Mouse (Mus musculus) forebrain, embryonic 12.5 days (tissue): ENCODE measurements around the gene 4833439L19Rik. TPM values are rescaled to one million over a fixed set of nuclear protein-coding genes. Genes with fewer than 3 reads are reported as not detected.
"Not testable (repeated sequence)": the region's sequence is repeated elsewhere in the genome, so short reads cannot be mapped to it uniquely, and the experiment has no call there.

Experiments
- ATAC-seq: fragments of 200-750 bp; cut with Nextera tagmentation; 2 replicates; pipeline ENCODE4 v1.8.0; 2017; ENCODE audit warnings: moderate TSS enrichment; ENCODE audit not compliant: low FRiP score
- H3K27ac ChIP-seq: fragments of 300-500 bp; sonication (generic); 2 replicates; pipeline ENCODE4 v1.5.1; 2016; ENCODE audit warnings: mild to moderate bottlenecking
- H3K27me3 ChIP-seq: fragments of 300-500 bp; sonication (generic); 2 replicates; pipeline ENCODE4 v1.6.1; 2016; ENCODE audit warnings: mild to moderate bottlenecking
- H3K36me3 ChIP-seq: fragments of 300-500 bp; sonication (generic); replicated peaks from 2 replicates; pipeline ENCODE4 v1.6.1; 2016; ENCODE audit warnings: mild to moderate bottlenecking
- H3K4me1 ChIP-seq: fragments of 300-500 bp; sonication (generic); 2 replicates; pipeline ENCODE4 v1.6.1; 2016
- H3K4me2 ChIP-seq: fragments of 300-500 bp; sonication (generic); 2 replicates; pipeline ENCODE4 v1.6.1; 2016; ENCODE audit warnings: mild to moderate bottlenecking, moderate library complexity
- H3K4me3 ChIP-seq: fragments of 300-500 bp; sonication (generic); replicated peaks from 2 replicates; pipeline ENCODE4 v1.5.1; 2016; ENCODE audit warnings: mild to moderate bottlenecking
- H3K9ac ChIP-seq: fragments of 300-500 bp; sonication (generic); 2 replicates; pipeline ENCODE4 v1.6.1; 2016; ENCODE audit warnings: mild to moderate bottlenecking
- H3K9me3 ChIP-seq: fragments of 300-500 bp; sonication (generic); 2 replicates; pipeline ENCODE4 v1.6.1; 2016
- WGBS: fragments of 180-500 bp; shearing (Covaris S2); methylation state at CpG from one replicate; pipeline ENCODE4 v1.1.7; 2016; 5-methylcytosine and 5-hydroxymethylcytosine counted together
- polyA plus RNA-seq: library from polyadenylated mRNA; unstranded; fragments of >200 nt; fragmentation: Nextera tagmentation; extraction: Ambion mirVana; gene quantifications from 2 replicates; pipeline ENCODE4 v1.2.1, GENCODE M21; 2016

The 4833439L19Rik gene
- polyA plus RNA-seq: 243 and 259 TPM in 2 replicates

DNA sequence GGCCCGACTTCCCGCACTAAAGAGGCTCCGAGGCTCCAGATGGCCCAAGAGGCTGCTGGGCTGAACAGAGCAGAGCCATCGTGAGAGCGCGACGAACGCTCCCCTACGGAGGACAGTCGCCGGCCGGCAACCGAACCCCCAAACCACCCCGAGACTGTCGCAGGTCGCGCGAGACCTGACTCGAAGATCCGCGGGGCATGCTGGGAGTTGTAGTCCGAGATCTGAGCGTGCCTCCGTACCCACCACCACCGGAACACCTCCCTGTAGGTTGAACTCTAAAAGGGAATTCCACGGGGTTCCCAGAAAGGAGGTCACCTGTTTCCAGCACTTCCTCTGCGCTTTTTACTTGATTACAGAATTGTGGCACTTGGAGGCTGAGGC, at the start of gene 4833439L19Rik:
TSS of gene 4833439L19Rik (minus strand) at position 235 of the 381 bp plus-strand sequence.
- H3K4me1 ChIP-seq: peaks cover 19% of the 10 kb centered on the region
- peak within 1 kb of the TSS; percentile 97 for H3K4me3 ChIP-seq
- no peaks in the 10 kb centered on the region for H3K9me3 ChIP-seq
- H3K4me2 ChIP-seq: peak within 1 kb of the TSS; percentile 87
- H3K27ac ChIP-seq: peak within 1 kb of the TSS; percentile 84
- under 1% methylated on average over 27 of the region's 27 CpGs for WGBS
- ATAC-seq: peak; percentile 98
- no peaks in the 10 kb centered on the region for H3K27me3 ChIP-seq
- H3K9ac ChIP-seq: peak within 1 kb of the TSS; percentile 98
- peaks cover 29% of the 10 kb centered on the region for H3K36me3 ChIP-seq

DNA sequence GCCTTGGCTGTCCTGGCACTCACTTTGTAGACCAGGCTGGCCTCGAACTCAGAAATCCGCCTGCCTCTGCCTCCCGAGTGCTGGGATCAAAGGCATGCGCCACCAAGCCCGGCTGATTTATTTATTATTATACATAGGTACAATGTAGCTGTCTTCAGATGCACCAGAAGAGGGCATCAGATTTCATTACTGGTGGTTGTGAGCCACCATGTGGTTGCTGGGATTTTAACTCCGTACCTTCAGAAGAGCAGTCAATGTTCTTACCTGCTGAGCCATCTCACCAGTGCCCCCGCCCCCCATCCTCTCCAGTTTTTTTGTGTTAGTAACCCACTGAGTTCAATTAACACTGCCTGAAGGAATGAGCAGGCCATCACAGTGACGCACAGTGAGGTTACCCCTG, 47.9 kb upstream of the 4833439L19Rik start:
- WGBS: 80% methylated on average over 8 of the region's 8 CpGs
- Histone ChIP-seq H3K4me1 (peaks cover 22% of the 10 kb centered on the region), H3K27me3 (peaks cover 35% of the 10 kb centered on the region)
- H3K36me3 ChIP-seq, H3K4me3 ChIP-seq, H3K27ac ChIP-seq, H3K9ac ChIP-seq, ATAC-seq, H3K4me2 ChIP-seq, H3K9me3 ChIP-seq: not testable (repeated sequence)

DNA sequence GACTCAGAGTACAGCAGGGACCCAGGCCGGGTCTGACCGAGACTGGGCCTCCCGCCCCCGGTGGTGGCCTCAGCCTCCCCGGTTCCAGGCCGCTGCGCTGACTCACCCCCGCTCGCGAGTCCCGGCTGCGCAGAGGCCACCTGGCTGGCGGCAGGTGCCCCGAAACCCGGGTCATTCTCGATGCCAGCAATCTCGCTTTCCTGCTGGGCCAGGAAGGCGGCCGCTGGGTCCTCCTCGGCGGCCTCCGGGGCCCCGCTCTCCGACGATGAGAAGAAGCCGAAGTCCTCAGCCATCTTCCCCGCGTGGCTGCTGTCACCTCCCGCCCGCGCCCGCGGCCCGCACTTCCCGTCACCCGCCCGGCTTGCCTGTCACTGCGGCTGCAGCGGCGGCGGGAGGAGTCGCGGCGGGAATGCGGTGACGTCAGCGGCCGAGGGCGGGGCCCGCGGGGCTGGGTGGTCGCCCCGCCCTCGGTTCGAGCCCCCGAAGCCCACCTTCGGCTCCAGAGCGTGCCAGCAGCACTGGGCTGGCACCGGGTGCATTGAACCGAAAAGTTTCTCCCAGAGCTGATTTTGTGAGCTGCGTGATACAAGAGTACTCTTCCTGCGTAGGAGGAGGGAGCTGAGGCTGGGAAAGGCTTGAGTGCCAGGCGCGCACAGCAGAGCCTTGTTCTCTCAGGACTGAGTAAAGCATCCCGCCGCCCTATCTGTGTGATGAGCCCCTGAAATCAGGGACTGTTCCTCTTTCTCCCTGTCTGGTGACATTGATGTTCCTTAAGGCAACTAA, 45.9 kb upstream of the 4833439L19Rik start, which contains the start of gene Cltb:
TSS of gene Cltb (minus strand) at position 373 of the 783 bp plus-strand sequence.
- H3K27ac ChIP-seq: peak within 1 kb of the TSS; percentile 53; the same call in 1 of the 2 replicates
- under 1% methylated on average over 62 of the region's 66 CpGs for WGBS

DNA sequence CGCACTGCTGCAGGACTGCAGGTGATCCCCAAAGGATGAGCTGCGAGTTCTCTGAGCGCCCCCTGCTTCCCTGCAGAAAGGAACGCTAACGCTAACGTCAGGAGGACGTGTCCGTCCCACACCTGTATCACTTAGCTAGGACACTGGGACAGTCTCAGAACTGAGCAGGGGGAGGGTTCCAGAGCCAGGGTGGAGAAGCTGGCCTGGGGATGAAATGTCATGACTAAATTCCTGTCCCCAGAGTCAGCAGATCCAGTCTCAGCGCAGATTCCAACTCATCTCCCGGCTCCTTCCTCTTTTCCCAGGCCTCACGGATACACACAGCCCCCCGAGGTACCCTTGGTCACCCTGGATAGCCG, 45.4 kb upstream of the 4833439L19Rik start:
- WGBS: 7% methylated on average over 13 of the region's 13 CpGs
- Histone ChIP-seq H3K27ac (peak overlapping the region; percentile 53; the same call in 1 of the 2 replicates), H3K27me3 (peaks cover 57% of the 10 kb centered on the region), H3K9me3 (no peaks in the 10 kb centered on the region), H3K4me3 (peak overlapping the region; percentile 63), H3K4me1 (peaks cover 22% of the 10 kb centered on the region), H3K36me3 (no peaks in the 10 kb centered on the region), H3K9ac (peak overlapping the region; percentile 64), H3K4me2 (peak overlapping the region; percentile 87)
- ATAC-seq: peak; percentile 45; the same call in 1 of the 2 replicates

More for the DNA sequence above, 45.9 kb upstream of the 4833439L19Rik start, which contains the start of gene Cltb:
- H3K4me3 ChIP-seq: peak within 1 kb of the TSS; percentile 63
- peaks cover 22% of the 10 kb centered on the region for H3K4me1 ChIP-seq
- H3K9me3 ChIP-seq: no peaks in the 10 kb centered on the region
- no peaks in the 10 kb centered on the region for H3K36me3 ChIP-seq
- peak within 1 kb of the TSS; percentile 64 for H3K9ac ChIP-seq
- peaks cover 52% of the 10 kb centered on the region for H3K27me3 ChIP-seq
- ATAC-seq: peak; percentile 79
- H3K4me2 ChIP-seq: peak within 1 kb of the TSS; percentile 87

DNA sequence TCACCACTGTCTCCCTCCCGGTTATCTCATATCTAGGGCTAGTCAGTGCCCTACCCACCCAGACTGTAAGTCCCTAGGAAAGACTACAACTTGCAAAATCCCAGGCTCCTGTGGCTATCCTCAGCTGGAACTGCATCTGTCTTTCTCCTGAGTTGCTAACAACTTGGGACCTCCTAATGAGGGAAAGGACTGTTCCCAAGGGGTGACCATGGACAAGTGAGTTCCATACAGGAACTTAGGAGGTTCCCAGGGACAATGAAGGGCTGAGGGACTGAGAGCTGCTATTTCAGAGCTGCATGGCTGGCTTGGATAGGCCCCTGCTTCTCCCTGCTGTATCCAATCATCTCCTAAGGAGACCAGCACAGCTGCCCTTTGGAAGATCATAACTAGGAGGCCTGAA, 44.1 kb upstream of the 4833439L19Rik start:
- Histone ChIP-seq H3K27me3 (peaks cover 64% of the 10 kb centered on the region), H3K36me3 (no peaks in the 10 kb centered on the region), H3K4me3 (no peak overlapping the region), H3K4me1 (peaks cover 24% of the 10 kb centered on the region), H3K27ac (no peak overlapping the region), H3K4me2 (no peak overlapping the region), H3K9ac (no peak overlapping the region), H3K9me3 (no peaks in the 10 kb centered on the region)
- no peak for ATAC-seq
- 14% methylated on average over 1 of the region's 1 CpGs for WGBS

DNA sequence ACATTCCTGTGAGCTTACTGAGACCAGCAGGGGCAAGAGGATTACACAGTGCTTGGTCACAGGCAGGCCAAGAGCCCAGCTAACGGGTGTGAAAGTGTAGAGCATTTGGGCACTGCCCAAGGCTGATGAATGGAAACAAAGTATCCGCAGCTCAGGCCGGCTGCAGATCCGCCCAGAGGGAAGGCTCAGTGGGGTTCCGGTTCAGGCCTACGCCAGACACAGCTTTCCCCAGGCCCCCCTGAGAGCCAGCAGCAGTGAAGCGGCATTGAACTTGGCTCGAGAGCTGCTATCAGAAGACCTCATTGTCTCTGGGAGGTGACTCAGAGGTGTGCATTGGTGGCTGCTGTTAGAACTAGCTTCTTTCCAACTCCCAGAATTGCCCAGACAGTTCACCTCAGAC, 43.4 kb upstream of the 4833439L19Rik start:
- 8% methylated on average over 8 of the region's 8 CpGs for WGBS
- ATAC-seq: no peak
- no peak overlapping the region for H3K9ac ChIP-seq
- no peak overlapping the region for H3K27ac ChIP-seq
- H3K4me1 ChIP-seq: peaks cover 29% of the 10 kb centered on the region
- no peaks in the 10 kb centered on the region for H3K36me3 ChIP-seq
- H3K27me3 ChIP-seq: peaks cover 64% of the 10 kb centered on the region
- H3K4me2 ChIP-seq: peak overlapping the region; percentile 21; the same call in 1 of the 2 replicates
- H3K9me3 ChIP-seq: no peaks in the 10 kb centered on the region
- H3K4me3 ChIP-seq: no peak overlapping the region

DNA sequence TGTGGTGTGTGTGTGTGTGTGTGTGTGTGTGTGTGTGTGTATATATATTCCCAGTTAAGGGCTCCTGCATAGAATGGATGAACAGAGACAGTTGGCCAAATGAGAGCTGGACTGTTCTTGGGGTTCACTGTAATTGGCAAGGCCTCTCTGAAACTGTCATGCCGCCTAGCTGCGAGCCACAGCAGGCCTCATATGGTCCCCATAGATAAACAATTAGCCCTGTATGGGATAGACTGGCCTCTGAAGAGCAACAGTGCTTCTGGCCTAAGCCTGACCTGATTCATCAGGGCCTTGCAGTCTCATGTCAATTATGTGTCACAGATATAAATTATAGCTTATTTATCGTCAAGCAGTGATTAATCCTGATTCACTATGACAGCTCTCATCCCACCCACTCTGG, 42.8 kb upstream of the 4833439L19Rik start:
- Histone ChIP-seq H3K9me3 (no peaks in the 10 kb centered on the region), H3K4me2 (no peak overlapping the region), H3K27me3 (peaks cover 68% of the 10 kb centered on the region), H3K36me3 (no peaks in the 10 kb centered on the region), H3K4me1 (peaks cover 34% of the 10 kb centered on the region), H3K27ac (no peak overlapping the region), H3K4me3 (no peak overlapping the region), H3K9ac (no peak overlapping the region)
- no peak for ATAC-seq
- 77% methylated on average over 3 of the region's 3 CpGs for WGBS

DNA sequence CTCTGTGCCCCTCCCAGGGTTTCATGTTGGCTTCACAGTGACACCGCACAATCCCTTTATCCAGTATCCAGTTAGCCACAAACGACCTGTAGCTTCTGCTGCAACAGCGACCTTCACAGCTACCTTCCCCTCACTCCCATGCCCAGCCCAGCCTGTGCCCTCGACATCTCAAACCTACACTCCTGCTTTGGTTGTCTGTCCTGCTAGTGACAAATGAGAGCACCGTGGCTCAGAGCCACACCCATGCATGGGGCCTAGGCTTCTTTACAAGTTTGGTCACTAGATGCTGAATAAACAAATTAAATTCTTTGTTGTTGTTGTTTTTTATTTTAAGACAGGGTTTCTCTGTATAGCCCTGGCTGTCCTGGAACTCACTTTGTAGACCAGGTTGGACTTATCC, 42.0 kb upstream of the 4833439L19Rik start:
- H3K36me3 ChIP-seq: no peaks in the 10 kb centered on the region
- peaks cover 76% of the 10 kb centered on the region for H3K27me3 ChIP-seq
- no peak overlapping the region for H3K27ac ChIP-seq
- no peak overlapping the region for H3K9ac ChIP-seq
- no peak for ATAC-seq
- H3K9me3 ChIP-seq: no peaks in the 10 kb centered on the region
- no peak overlapping the region for H3K4me3 ChIP-seq
- H3K4me2 ChIP-seq: no peak overlapping the region
- H3K4me1 ChIP-seq: peaks cover 34% of the 10 kb centered on the region
- 77% methylated on average over 5 of the region's 5 CpGs for WGBS

DNA sequence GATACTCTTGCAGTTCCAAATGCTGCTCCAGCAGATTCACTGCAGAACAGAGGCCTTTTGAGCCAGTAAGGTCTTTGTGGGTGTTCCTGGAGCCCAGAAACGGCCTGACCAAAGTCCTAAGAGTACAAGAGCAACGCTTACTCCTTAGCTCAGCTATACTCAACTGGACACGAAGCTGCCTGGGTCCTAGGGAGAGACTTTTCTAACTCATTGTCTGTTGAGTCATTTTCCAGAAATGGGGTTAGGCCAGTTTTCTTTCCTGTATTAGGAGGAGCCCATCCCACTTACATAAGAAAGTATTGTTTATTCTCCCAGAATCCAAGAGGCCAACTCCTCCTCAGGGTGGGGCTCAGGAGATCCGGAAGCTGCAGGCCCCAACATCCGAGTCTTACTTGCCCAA, 40.2 kb upstream of the 4833439L19Rik start:
- 78% methylated on average over 5 of the region's 5 CpGs for WGBS
- Histone ChIP-seq H3K36me3 (no peaks in the 10 kb centered on the region), H3K4me1 (peaks cover 21% of the 10 kb centered on the region), H3K27ac (no peak overlapping the region), H3K4me3 (no peak overlapping the region), H3K9me3 (no peaks in the 10 kb centered on the region), H3K9ac (no peak overlapping the region), H3K4me2 (no peak overlapping the region), H3K27me3 (peaks cover 77% of the 10 kb centered on the region)
- ATAC-seq: no peak

DNA sequence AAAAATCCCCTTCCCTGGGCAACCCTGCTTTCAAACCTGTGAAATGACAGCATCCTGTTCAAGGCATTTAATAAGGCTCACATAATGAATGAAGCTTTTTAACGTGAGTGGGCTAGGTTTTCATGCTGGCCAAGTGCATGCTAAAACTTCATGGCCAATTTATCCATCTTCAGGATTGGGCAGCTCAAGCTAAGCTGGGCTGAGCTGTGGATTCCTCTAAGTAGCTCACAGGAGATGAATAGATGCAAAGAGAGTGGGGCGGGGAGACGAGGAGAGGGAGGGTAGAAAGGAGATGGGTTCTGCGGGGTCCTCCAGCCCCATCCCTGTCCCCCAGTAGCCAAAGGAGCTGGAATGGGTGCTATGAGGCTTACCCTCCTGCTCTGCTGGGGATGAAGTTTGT, 39.0 kb upstream of the 4833439L19Rik start:
- H3K9me3 ChIP-seq: no peaks in the 10 kb centered on the region
- peaks cover 19% of the 10 kb centered on the region for H3K4me1 ChIP-seq
- H3K36me3 ChIP-seq: 0 out of 2 replicates have a peak, but pooled peaks cover 2% of the 10 kb centered on the region
- ATAC-seq: no peak
- peaks cover 65% of the 10 kb centered on the region for H3K27me3 ChIP-seq
- WGBS: 31% methylated on average over 4 of the region's 4 CpGs
- no peak overlapping the region for H3K4me2 ChIP-seq
- no peak overlapping the region for H3K27ac ChIP-seq
- H3K4me3 ChIP-seq: no peak overlapping the region
- H3K9ac ChIP-seq: no peak overlapping the region

DNA sequence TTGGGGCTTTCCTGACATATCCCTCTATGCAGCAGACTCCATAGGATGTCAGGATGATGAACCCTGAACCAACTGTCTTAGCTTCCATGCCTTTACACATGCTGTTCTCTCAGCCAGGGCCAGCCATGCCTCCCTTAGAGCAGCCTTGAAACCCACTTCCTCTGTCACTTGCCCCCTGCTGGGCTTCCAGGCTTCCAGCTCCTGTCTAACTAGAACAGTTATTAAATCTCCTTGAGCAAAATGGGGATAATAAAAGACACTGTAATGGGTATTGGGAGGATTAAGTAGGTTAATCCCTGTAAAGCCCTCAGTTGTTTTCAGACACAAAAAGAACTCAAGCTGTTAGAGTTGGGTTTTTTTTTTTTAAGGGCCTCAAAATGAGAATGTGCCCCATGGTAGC, 38.3 kb upstream of the 4833439L19Rik start:
- H3K9ac ChIP-seq: no peak overlapping the region
- peaks cover 58% of the 10 kb centered on the region for H3K27me3 ChIP-seq
- no peaks in the 10 kb centered on the region for H3K9me3 ChIP-seq
- peaks cover 12% of the 10 kb centered on the region; the same call in 1 of the 2 replicates for H3K4me1 ChIP-seq
- no peak overlapping the region for H3K4me2 ChIP-seq
- no peak for ATAC-seq
- no peak overlapping the region for H3K4me3 ChIP-seq
- H3K36me3 ChIP-seq: 0 out of 2 replicates have a peak, but pooled peaks cover 5% of the 10 kb centered on the region
- no peak overlapping the region for H3K27ac ChIP-seq

DNA sequence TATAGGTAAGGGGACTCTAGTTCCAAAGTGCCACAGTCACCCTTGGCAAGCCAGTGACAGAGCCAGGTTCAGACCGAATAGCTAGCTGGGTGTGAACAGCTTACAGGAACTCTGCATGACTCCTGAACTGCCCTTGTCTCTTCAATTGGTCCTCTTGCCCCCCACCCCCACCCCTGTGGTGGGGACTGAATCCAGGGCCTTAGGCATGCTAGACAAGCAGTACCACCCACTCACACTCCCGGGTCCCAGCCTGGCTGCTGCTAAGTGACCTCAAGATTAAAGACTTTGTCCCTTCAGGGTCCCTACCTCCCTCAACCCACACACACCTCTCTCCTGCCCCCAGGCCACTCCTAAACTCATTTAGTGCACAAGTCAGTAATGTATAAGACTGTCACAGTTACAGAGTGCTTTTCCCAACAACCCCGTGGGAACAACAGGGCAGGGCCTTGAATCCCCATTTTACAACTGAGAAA, 37.4 kb upstream of the 4833439L19Rik start:
- H3K36me3 ChIP-seq: peaks cover 9% of the 10 kb centered on the region; the same call in 1 of the 2 replicates
- peaks cover 57% of the 10 kb centered on the region for H3K27me3 ChIP-seq
- no peak for ATAC-seq
- no peak overlapping the region for H3K27ac ChIP-seq
- no peak overlapping the region for H3K9ac ChIP-seq
- no peaks in the 10 kb centered on the region for H3K9me3 ChIP-seq
- H3K4me3 ChIP-seq: no peak overlapping the region
- peaks cover 11% of the 10 kb centered on the region; the same call in 1 of the 2 replicates for H3K4me1 ChIP-seq
- WGBS: 57% methylated on average over 3 of the region's 3 CpGs
- no peak overlapping the region for H3K4me2 ChIP-seq
